Mouse (Mus musculus) ovary, postnatal 36 days (tissue): Measurements from ENCODE around the gene Ankrd28.
"Not testable (repeated sequence)": the region's sequence is repeated elsewhere in the genome, so short reads cannot be mapped to it uniquely, and the experiment has no call there.

ENCODE experiments used
- DNase-seq: peaks from one replicate; pipeline ENCODE4 v3.0.0; 2022; ENCODE audit warnings: low spot score, mixed read lengths

The Ankrd28 gene

DNA sequence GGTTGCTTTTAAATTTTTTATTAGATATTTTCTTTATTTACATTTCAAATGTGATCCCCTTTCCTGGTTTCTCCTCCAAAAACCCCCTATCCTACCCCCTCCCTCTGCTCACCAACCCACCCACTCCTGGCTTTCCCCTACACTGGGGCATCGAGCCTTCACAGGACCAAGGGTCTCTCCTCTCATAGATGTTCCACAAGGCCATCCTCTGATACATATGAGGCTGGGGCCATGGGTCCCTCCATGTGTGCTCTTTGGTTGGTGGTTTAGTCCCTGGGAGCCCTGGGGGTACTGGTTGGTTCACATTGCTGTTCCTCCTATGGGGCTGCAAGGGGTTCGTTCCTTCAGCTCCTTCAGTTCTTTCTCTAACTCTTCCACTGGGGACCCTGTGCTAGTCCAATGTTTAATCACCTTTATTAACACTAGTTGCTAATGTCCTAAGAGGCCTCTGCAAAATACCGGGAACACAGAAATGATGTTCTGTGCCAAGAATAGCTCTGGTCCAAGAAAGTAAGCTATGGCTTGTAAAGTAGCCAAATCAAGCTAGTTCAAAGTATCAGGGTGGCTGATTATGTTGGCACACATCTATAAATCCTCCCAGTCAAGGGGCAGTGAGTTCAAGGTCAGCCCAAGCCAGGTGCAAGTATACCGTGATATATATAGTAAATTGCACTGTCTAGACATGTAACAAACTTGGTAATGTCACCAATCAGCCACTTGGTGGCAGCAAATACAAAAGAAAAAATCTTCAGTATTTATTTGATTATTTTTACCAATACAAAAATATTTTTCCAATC lies 36.3 kb downstream of the Ankrd28 start:
- no peak for DNase-seq

DNA sequence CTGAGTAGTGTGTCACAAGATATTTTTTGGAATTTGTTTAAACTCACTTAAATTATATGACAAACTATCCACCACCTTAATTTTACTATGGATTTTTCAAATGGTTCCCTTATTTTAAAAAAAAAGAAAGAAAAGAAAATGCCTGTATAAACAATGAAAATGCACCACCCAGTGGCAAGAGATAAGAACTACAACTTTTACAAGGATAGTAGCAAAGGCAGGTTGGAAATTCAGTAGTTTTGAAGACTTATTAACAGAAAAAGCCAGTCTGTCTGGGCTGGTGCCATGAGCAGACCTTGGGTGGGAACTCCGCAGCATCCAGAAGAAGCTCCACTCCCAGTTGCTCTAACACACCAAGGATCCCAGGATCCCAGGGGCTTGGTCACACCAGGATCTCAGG lies 39.7 kb downstream of the Ankrd28 start:
- DNase-seq: no peak

DNA sequence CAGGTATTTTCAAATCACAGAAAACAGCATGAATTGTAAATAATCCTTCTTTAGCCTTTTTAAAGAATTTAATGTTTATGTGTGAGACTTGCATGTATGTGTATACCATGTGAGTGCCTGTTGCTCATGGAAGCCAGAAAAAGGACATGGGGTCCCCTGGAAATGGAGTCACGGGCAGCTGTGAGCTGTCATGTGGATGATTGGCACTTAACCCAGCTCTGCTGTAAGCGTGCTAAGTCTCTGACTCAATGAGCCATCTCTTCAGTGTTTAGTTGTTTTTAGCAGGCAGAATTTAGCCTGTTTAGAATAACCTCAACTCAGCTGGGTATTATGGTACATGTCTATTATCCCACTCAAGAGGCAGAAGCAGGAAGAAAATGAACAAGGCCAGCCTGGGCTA lies 43.5 kb downstream of the Ankrd28 start:
- no peak for DNase-seq

DNA sequence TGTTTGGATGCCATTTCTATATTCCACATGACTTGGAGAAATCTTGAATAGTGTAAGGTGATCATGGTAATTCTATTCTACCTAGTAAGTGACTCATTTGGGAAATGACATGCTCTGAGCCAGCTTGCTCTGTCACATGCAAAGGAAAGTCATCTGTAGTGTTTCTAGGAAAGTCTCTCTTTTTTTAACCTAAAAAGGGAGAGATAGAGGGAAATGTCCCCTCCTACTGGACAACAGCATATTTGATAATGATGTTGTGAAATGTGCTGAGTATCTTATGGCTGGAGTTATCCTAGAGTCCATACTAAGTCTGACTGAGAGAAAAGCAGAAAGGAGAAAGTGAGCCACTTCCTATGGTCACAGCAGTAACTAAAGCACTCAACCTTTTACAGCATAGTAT lies 44.8 kb downstream of the Ankrd28 start:
- no peak for DNase-seq

DNA sequence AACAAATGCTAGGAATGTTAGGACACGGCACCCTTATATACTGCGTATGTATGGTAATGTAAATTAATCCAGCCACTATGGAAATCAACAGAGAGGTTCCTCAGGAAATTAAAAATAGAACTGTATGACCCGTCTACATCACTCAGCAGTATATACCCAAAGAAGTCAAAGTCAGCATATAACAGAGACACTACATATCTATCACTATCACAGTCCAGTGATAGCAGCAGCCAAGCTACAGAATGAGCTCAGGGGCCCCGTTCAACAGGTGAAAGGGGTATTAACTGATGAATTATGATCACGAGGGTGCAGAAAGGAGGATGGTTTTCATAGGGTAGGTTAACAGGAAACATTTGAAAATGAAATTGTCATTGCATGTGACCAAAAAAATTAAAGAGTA lies 45.5 kb downstream of the Ankrd28 start:
- DNase-seq: no peak

DNA sequence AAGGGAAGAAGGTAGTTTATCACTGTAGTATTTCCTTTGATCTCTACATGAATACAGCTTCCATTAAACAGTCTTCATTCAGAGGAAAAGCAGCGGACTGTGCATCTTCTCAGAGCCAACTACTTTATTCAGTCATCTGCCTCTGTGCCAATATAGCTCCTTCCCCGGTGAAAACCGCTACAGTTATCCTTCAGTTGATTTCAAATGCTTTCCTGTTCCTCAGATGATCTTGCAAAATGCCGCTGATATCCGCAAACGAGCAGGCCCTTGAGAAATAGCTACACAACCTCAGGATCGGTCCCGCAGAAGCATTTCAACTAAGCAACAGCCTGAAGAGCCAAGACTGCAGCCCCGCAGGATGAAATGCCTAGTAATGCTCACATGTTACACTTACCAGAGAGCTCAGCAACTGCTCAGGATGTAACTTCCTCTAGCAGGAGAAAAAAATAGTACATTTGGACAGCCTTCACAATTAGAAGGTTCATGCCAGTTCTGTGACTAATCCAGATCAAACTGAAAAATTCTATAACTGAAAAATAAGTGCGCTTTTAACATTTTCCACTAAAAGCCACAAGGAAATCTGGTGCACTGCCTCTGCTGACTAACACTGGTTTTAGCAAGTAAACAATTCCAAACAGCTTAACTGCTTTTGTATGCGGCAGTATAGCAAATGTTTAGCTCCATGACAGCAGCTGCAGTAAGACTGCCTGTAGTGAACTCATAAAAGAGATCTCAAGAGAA lies 49.0 kb downstream of the Ankrd28 start:
- peak; percentile 24 for DNase-seq

DNA sequence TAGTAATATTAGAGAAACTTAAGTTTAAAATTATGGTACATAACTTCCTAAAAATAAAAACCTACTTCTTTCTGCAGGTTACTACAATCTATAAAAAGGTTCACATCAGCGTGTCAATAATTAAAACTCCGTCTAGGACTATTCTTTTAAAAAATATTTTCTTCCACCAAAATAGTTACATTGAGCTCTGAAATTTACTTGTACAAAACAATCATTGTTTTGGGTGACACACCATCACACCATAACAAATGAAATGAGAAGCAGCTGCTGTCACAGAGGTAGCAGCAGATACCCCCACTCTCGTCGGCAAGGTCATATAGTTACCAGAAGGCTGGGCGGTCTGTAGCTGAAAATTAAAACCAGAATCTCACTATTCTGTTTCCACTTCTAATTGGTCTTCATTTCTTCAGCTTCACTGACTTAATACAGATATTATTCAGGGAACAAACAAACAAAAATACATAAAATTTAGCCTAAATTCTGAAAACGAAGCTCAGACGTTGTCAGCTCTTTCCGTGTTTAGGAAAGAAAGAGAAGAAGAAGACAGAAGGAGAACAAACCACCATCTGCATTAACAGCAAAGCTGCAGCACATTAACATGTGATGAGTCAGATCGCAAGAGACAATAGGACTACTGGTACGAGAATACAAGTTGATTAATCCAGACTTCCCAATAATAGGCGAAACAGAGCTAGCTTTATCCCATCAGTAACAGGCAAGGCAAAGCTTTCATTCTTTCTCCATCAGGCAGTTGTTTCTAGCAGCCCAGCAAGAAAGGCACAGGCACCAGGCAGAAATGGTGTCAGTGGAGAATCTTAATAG lies 49.8 kb downstream of the Ankrd28 start:
- DNase-seq: no peak

DNA sequence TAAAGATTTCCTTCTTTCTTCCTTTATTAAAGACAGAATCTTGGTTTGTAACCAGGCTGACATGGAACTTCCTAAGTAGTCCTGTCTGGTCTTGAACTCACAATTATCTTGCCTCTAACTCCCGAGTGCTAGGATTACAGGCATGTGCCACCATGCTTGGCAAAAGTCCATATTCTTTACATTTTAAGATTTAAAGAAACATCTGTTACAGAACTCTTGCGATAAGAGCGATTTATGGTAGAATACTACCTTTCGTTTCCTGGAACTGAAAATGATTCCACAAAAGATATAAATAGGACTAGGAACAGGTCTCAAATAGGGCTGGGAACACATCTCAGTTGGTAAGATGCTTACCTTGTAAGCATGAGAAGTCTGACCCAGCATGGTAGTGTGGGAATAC lies 56.9 kb downstream of the Ankrd28 start:
- DNase-seq: no peak

DNA sequence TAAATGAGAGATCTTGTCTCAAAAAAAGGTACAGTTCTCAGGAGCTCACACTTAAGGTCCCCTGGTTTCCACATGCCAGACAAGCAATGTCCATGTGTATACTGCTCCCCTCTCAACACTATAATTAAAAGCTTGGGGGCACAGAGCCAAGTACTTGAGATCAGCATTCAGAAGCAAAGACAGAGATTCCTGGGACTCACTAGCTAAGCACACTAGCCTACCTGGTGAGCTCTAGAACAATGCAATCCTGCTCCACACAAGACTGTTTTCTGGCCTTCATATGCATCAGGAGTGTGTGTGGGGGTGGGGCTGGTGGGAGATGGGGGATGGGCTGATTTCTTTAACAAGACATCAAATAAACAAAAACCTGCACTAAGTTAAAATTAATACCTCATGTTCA lies 58.2 kb downstream of the Ankrd28 start:
- DNase-seq: no peak

DNA sequence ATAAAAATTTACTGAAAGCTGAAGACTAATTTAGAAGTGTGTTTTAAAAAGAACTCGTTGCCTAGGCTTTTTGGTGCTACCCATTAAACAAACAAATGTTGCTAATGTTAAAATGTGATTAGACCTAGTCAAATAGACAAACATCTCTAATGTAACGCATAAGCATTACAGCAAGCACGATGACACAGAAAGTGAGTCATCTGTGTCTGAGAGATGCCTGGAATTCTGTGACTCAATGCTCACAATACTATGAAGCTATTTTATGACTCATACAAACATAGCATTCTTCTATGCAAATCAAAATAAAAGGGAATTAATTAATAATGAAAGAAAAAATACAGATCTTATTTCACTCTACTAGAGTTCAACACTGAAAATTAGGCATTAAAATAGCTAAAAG lies 61.9 kb downstream of the Ankrd28 start:
- DNase-seq: no peak

DNA sequence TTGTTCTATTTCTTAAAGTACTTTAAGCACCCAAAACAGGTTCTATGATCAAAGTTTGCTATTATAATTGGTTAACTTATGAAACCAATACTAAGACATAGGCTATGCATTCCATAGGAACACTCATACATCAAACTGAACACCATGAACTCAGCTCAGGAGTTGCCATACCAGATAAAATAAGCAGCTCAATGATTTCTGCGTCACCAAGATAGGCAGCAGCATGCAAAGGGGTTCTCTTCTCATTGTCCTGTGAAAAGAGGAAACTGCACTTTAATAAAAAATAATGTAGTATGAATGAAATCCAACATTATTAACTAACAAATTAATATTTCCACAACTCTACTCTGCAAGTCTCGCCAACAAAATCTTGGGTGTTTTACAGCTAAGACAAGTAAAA lies 66.4 kb downstream of the Ankrd28 start:
- no peak for DNase-seq

DNA sequence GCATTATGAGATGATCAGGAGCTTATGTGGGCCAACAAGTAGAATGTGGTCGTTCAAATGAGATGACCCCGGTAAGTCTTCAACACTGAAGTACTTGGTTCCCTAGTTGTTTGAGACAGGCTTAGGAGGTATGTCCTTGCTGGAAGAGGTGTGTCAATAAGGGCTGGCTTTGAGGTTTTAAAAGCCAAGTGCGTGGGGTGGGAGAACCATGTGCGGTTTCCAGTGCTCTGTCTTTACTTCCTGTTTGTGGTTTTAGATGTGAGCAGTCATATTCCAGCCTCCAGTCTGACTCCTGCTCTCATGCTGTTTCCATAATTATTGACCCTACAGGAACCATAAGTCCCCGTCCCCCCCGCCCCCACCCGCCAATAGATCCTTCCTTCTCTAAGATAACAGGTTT lies 68.7 kb downstream of the Ankrd28 start:
- no peak for DNase-seq

DNA sequence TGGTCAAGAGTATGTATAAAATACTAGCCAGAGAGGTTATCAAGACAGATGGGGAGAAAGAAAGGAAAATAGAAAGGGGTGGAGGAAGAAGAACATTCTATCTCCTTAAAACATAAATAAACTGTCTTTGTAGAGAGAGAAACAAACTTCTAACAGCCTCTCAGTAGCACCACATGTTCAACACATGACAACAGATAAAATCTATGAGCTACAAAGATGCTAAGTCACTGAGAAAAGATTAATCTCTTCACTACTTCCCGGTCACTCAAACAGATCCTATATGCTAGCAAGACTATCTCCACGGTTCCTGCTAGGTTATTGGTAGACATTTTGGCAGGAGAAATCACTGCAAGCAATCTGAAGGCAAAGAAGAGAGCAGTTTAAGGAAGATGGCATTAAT lies 71.3 kb downstream of the Ankrd28 start:
- no peak for DNase-seq

DNA sequence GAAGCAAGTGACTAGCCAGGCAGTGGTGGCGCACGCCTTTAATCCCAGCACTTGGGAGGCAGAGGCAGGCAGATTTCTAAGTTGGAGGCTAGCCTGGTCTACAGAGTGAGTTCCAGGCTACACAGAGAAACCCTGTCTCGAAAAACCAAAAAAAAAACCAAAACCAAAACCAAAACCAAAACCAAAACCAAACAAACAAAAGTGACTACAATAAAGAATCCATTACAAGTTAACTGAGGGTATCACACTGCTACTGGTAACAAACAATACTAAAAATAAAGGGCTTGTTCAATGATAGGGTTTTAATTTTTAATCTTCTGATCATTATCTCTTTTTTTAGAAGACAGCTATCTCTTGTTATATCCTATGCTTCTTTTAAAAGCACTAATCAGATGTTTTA lies 72.0 kb downstream of the Ankrd28 start:
- not testable (repeated sequence) for DNase-seq

DNA sequence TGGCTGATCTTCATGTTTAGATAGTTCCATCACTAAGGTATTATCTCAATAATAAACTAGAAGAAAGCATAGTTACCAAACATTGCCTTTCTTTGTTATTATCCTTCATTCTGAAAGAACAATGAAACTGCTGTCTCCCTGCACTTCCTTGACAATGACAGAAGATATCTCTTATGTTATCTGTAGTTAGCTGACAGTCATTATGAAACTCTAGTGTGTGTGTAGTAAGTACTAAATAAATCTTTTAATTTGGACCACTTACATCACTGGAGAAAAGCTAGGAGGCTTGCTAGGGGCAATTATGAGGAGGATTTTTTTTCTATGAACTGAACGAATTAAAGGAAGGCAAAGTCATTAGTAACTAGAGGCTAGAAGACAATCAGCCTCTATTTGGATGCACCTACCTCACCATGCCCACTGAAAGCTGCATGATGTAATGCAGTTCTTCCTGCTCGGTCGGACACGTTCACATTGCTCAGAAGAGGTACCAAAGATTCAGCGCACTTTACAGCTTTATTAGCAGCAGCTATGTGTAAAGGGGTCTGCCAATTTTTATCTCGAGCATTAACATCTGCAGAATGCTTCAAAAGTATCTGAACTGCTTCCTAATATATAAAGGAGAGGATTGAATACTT lies 82.1 kb downstream of the Ankrd28 start:
- DNase-seq: no peak

DNA sequence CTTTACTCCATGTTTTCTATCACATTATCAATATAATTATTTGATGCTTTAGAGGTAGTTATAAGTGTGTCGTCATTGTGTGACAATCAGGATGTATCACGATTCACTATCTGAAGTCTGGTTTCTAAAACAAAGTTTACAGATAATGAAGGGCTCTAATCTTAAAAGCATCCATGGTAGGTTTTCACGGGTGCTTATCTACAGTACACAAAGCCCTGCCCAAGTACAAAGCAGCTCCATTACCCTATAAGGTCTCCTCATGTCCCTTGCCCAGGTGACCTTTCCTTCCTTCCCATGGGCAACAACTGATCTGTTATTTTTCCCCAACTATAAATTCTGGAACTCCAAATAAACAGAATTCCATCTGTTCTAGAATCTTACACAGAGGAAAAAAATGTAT lies 87.9 kb downstream of the Ankrd28 start:
- DNase-seq: no peak

DNA sequence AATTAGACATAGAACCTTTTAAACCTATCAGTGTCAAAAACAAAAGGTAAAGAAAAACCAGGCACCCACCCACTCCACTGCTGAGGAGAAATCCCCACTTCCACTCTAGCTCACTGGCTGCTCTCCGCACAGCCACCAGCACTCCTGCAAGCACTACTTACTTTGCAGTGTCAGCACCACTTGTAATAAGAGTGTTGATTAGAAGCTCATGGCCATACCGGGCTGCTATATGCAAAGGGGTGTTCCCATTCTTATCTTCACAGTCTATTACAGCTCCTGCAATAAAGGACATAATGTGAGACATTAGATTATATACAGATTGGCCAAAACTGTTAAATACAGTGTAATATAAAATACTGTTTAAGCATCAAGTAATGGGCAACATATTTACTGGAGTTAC lies 95.6 kb downstream of the Ankrd28 start:
- DNase-seq: no peak

DNA sequence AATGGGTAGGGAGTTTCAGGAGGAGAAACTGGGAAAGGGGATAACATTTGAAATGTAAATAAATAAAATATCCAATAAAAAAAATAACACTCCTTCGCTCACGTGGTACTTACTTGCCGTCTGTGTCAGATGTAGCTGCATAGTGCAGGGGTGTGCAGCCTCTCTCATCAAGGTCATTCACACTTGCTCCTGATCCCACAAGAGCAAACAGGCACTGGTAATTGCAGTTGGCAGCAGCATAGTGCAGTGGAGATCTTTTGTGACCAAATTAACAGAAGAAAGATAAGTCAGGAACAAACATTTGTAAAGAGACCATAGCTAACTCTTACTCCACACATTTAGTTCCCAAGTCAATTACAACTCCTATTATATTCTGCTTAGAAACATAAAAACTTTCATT lies 102.9 kb downstream of the Ankrd28 start:
- no peak for DNase-seq

DNA sequence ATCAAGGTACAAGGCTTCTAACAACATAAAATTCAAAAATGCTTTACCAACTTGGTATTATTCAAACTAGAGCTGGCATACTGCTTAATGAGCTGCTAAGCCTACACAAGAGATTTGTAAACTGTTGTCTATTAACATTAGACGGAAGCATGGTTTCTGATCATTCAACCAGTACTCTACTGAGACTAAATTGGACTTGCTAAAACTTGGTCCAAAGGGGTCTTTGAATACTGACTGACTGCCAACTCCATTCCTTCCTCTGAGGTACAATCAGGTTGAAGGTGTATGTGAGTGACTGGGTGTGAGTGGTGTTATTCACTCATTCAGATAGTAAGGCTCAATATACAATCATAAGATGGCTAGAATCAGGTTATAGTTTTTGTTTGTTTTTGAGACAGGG lies 107.7 kb downstream of the Ankrd28 start:
- no peak for DNase-seq

DNA sequence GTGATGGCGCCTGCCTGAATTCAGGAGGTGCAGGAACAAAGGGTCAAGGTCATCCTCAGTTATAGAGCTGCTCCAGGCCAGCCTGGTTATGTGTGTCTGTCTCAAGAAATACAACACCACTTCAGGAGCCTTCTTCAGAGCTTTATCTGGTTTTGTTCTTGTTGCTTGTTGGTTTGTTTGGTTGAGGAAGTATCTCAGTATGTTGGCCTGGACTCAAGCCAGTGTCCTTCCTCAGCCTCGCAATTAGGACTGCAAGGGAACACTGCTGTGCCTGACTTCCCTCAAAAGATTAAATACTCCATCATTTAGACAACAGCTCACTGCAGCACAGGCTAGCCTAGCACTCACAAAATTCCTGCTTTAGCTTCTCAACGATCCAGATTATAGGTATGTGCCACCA lies 109.2 kb downstream of the Ankrd28 start:
- DNase-seq: no peak

DNA sequence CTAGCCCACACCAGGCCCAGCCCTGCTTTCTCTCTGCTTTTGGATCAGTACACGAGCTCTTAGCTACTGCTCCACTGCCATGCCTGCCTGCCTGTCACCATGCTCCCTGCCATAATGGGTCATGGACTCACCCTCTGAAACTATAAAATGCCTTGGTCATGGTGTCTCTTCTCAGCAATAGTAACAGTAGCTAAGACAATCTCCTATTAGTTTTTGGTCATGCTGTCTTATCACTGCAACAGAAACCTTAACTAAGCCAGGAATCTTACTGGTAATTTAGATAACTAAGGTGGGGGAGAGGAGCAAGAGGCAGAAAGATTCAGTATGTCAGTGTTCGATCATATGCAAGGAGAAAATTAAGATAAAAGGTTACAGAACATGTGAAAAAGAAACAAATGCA lies 112.1 kb downstream of the Ankrd28 start:
- DNase-seq: no peak

DNA sequence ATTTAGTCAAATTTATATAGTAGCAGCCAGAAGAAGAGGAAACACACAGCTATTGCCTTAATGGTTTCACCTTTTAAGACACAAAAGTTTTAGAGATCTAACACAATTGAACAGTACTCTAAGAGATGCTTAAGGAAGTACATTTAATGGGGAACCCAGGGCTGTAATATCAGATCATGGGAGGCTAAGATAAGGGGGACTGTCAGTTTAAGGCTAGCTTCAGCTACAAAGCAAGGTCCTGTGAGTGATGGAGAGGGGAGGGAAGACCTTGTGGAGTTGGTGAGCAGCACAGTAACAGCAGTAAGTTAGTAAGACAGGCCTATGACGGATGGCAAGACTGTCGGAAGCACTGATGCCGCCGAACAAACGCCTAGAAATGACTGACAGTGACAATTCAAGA lies 113.1 kb downstream of the Ankrd28 start:
- no peak for DNase-seq
